Mouse (Mus musculus) kidney, adult 2 months (tissue): Measurements from ENCODE around the gene Lrfn3. TPM values are rescaled to one million over a fixed set of nuclear protein-coding genes. Genes with fewer than 3 reads are reported as not detected.

Experiments
- DNase-seq: peaks from one replicate; pipeline ENCODE4 v3.0.0; 2021
- H3K27ac ChIP-seq: fragments of 200-500 bp; 2 replicates; pipeline ENCODE4 v1.5.1; 2012; ENCODE audit warnings: low read depth, low read length, control low read depth, inconsistent platforms; ENCODE audit not compliant: insufficient read depth
- H3K27me3 ChIP-seq: fragments of 200-500 bp; replicated peaks from 2 replicates; pipeline ENCODE4 v1.6.1; 2012; ENCODE audit warnings: mild to moderate bottlenecking, moderate library complexity, low read length, inconsistent platforms; ENCODE audit not compliant: control insufficient read depth, insufficient read depth
- H3K36me3 ChIP-seq: fragments of 200-500 bp; 2 replicates; pipeline ENCODE4 v1.6.1; 2012; ENCODE audit warnings: mild to moderate bottlenecking, moderate library complexity, low read length, inconsistent platforms; ENCODE audit not compliant: control insufficient read depth, insufficient read depth
- H3K4me1 ChIP-seq: fragments of 200-500 bp; 2 replicates; pipeline ENCODE4 v1.6.1; 2011; ENCODE audit warnings: low read length; ENCODE audit not compliant: control insufficient read depth, insufficient read depth
- H3K4me3 ChIP-seq: fragments of 200-500 bp; 2 replicates; pipeline ENCODE4 v1.5.1; 2011; ENCODE audit warnings: mild to moderate bottlenecking, low read depth, low read length, control low read depth; ENCODE audit not compliant: insufficient read depth
- CTCF ChIP-seq: fragments of 200-500 bp; conservative IDR thresholded peaks from 2 replicates; pipeline ENCODE4 v1.5.1; 2011; ENCODE audit warnings: low read depth, mild to moderate bottlenecking, control low read depth, low read length, moderate library complexity, mixed read lengths; ENCODE audit not compliant: insufficient read depth, insufficient read length
- POLR2A ChIP-seq: fragments of 200-500 bp; IDR thresholded peaks from one replicate; pipeline ENCODE4 v1.6.1; 2011; ENCODE audit warnings: low read depth, low read length, control low read depth
- WGBS: fragments of 180-500 bp; shearing (Covaris S2); methylation state at CpG from one replicate; pipeline ENCODE4 v1.1.7; 2018; 5-methylcytosine and 5-hydroxymethylcytosine counted together
- polyA plus RNA-seq: library from polyadenylated mRNA; depleted of rRNA; stranded (reverse); fragments of >200 nt; gene quantifications from 2 replicates; pipeline ENCODE4 v1.2.3, GENCODE M21; 2012; rRNA removed

Gene Lrfn3
- 9.6 and 11.6 TPM in 2 replicates for polyA plus RNA-seq

- WGBS = 2% methylated on average over 50 of the region's 55 CpGs
- peaks cover 5% of the 10 kb centered on the region; the same call in 1 of the 2 replicates for H3K4me1 ChIP-seq
- no peaks in the 10 kb centered on the region for H3K36me3 ChIP-seq
- peak within 1 kb of the TSS; percentile 70 for H3K4me3 ChIP-seq
- no peak within 1 kb of the TSS for H3K27ac ChIP-seq
- H3K27me3 ChIP-seq = no peaks in the 10 kb centered on the region
- TF ChIP-seq POLR2A (no peak), CTCF (no peak)
- peak; percentile 39 for DNase-seq
Measured at GRCm38 (mm10) chr7:30362652-30363343, at the start of gene Lrfn3. Gene Lrfn3 (minus strand): TSS chr7:30362772.

DNA sequence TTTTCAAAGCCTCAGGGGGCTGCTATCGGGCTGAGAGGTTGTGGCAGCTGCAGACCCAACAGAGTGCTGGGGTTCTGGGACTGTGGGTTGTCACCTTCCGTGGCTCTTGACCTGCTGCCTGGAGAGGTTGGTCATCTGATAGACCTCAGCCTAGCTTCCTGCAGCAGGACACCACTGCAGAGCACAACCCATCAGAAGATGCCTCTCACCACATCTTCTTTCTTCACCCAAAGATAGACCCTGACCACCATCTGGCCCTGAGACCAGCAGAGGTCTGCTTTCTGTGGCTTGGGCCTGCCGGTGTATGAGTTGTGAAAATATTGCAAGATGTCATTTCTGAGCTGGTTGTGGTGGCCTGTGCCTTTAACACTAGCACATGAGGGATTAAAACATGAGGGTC is 48.5 kb upstream of the Lrfn3 start:
- Histone ChIP-seq H3K27ac (no peak overlapping the region), H3K36me3 (no peaks in the 10 kb centered on the region), H3K4me1 (no peaks in the 10 kb centered on the region), H3K4me3 (no peak overlapping the region), H3K27me3 (no peaks in the 10 kb centered on the region; the same call in 1 of the 2 replicates)
- 76% methylated on average over 3 of the region's 3 CpGs for WGBS
- no peak for DNase-seq
- TF ChIP-seq CTCF = no peak
- no peak for TF ChIP-seq POLR2A

DNA sequence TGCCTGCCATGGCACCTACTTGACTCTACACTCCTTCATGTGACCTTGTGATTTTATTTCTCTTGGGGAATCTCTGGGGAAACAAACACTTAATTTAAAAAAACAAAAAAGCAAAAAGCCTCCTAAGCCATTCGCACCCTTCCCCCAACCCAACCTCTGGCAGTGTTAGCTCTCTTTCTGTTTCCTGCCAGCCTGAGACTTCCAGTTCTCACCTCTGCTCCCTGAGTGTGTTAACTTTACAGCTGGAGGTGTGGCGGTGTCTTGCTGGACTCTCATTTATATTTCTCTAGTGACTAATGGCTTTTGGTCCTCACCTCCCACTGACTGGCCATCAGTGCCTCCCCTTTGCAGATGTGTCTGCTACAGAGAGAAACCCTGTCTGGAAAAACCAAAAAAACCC is 47.2 kb upstream of the Lrfn3 start:
- Histone ChIP-seq H3K4me1 (no peaks in the 10 kb centered on the region), H3K27ac (no peak overlapping the region), H3K4me3 (no peak overlapping the region), H3K27me3 (no peaks in the 10 kb centered on the region; the same call in 1 of the 2 replicates), H3K36me3 (no peaks in the 10 kb centered on the region)
- TF ChIP-seq CTCF = no peak
- TF ChIP-seq POLR2A = no peak
- DNase-seq = no peak
- WGBS = 29% methylated on average over 2 of the region's 2 CpGs

GRCm38 (mm10) chr7:30408639-30409038 is 46.1 kb upstream of the Lrfn3 start:
- Histone ChIP-seq H3K4me3 (no peak overlapping the region), H3K27me3 (no peaks in the 10 kb centered on the region; the same call in 1 of the 2 replicates), H3K36me3 (no peaks in the 10 kb centered on the region), H3K4me1 (no peaks in the 10 kb centered on the region), H3K27ac (no peak overlapping the region)
- DNase-seq = no peak
- WGBS = 85% methylated on average over 3 of the region's 3 CpGs
- TF ChIP-seq POLR2A (no peak), CTCF (no peak)

DNA sequence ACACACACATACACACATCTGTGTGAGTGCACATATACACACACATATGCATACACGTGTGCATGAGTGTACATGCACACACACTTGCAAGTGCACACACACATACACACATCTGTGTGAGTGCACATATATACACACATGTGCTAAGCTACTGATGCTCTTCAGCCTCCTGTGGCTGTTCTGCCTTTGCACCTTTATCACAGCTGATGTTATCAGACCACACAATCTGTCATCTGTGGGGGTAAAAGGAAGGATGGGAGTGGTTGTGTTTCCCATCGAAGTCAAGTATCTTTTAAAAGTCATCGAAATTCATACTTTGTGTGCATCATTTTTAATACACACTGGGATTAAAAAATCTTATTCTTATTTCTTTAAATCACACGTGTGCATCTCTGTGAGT is 39.8 kb upstream of the Lrfn3 start:
- Histone ChIP-seq H3K4me3 (no peak overlapping the region), H3K36me3 (no peaks in the 10 kb centered on the region), H3K27ac (no peak overlapping the region), H3K4me1 (no peaks in the 10 kb centered on the region), H3K27me3 (no peaks in the 10 kb centered on the region)
- DNase-seq = no peak
- TF ChIP-seq CTCF = no peak
- TF ChIP-seq POLR2A = no peak
- WGBS = 69% methylated on average over 4 of the region's 4 CpGs

DNA sequence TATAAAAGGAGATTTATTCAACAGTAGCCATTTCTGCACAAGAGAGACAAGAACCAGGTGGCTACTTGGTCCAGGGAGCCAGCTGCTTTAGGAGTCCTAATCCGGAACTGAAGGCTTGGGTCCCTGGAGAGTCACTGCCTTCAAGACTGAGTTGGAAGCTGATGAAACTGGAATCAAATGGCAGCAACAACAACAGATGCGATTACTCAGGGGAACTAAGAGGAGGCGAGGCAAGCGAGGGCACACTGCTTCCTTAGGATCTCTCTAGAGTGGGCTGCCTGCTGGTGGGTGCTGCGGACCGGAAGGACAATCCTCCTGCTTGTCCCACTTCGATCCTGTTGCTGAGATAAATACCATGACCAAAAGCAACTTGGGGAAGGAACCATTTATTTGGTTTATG is 37.1 kb upstream of the Lrfn3 start:
- no peak overlapping the region for H3K4me3 ChIP-seq
- no peaks in the 10 kb centered on the region for H3K27me3 ChIP-seq
- no peak for TF ChIP-seq CTCF
- no peaks in the 10 kb centered on the region for H3K4me1 ChIP-seq
- H3K27ac ChIP-seq = no peak overlapping the region
- 31% methylated on average over 7 of the region's 7 CpGs for WGBS
- H3K36me3 ChIP-seq = no peaks in the 10 kb centered on the region
- DNase-seq = no peak

DNA sequence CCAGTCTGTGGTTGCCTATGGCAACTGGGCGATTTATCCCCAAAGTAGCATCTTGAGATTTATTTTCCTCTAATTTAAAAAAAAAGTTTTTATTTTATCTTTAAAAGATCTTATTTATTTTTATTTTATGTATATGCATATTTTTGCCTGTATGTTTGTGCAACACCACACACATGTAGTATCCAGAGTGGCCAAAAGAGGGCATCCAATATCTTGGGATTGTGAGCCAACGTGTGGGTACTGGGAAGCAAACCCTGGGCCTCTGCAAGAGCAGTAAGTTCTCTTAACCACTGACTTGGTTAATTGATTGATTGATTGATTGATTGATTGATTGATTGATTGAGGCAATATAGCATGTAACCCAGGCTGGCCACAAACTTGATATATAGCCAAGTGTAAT is 32.3 kb upstream of the Lrfn3 start:
- DNase-seq = no peak
- no peaks in the 10 kb centered on the region for H3K27me3 ChIP-seq
- H3K4me3 ChIP-seq = no peak overlapping the region
- 52% methylated on average over 2 of the region's 2 CpGs for WGBS
- TF ChIP-seq POLR2A = no peak
- TF ChIP-seq CTCF = no peak
- no peaks in the 10 kb centered on the region for H3K36me3 ChIP-seq
- H3K27ac ChIP-seq = no peak overlapping the region
- no peaks in the 10 kb centered on the region for H3K4me1 ChIP-seq

- 39% methylated on average over 11 of the region's 11 CpGs for WGBS
- Histone ChIP-seq H3K36me3 (no peaks in the 10 kb centered on the region), H3K27me3 (no peaks in the 10 kb centered on the region), H3K27ac (0 out of 2 replicates have a peak overlapping the region, but pooled peaks have one; percentile 26), H3K4me1 (no peaks in the 10 kb centered on the region), H3K4me3 (no peak overlapping the region)
- TF ChIP-seq POLR2A = no peak
- no peak for TF ChIP-seq CTCF
- DNase-seq = peak; percentile 56
Measured at GRCm38 (mm10) chr7:30394379-30394778, 31.8 kb upstream of the Lrfn3 start.
